Mouse (Mus musculus) inflammation-experienced regulatory T-cells, adult 16 weeks (primary cell): Measurements from ENCODE around the gene Zfp219. TPM values are rescaled to one million over a fixed set of nuclear protein-coding genes. Genes with fewer than 3 reads are reported as not detected.

Source experiments
- polyA plus RNA-seq: library from polyadenylated mRNA; unstranded; fragments of 100-300 nt; shearing (Covaris generic); gene quantifications from one replicate; pipeline ENCODE4 v1.2.1, GENCODE M21; 2017

Zfp219 gene
- 11.7 TPM for polyA plus RNA-seq

GRCm38 (mm10) chr14:52020486-52021137 is at the start of gene Zfp219:
Zfp219 (minus strand) TSS chr14:52020733.

GRCm38 (mm10) chr14:52042359-52042758 is 21.8 kb upstream of the Zfp219 start, which contains the start of gene Olfr221:
Olfr221 (minus strand) TSS chr14:52042459.

GRCm38 (mm10) chr14:52015445-52016100 is 5.0 kb downstream of the Zfp219 start, which contains the start of gene Tmem253:
Tmem253 (plus strand) TSS chr14:52015658.

GRCm38 (mm10) chr14:51984247-51985231 is 36.0 kb downstream of the Zfp219 start, which contains the start of gene Arhgef40:
Arhgef40 (plus strand) TSS chr14:51984719.

Other genes starting within 250 kb of the Zfp219 start
- not detected for gene Ang4, start 247.1 kb downstream of the Zfp219 start, polyA plus RNA-seq
- not detected for gene AY358078, start 220.7 kb downstream of the Zfp219 start, polyA plus RNA-seq
- not detected for gene Ear6, start 167.0 kb downstream of the Zfp219 start, polyA plus RNA-seq
- gene Mettl17, start 135.9 kb downstream of the Zfp219 start, polyA plus RNA-seq, result 110 TPM
- 0.46 TPM for gene Slc39a2, start 127.8 kb downstream of the Zfp219 start, polyA plus RNA-seq
- 47.0 TPM for gene Ndrg2, start 106.6 kb downstream of the Zfp219 start, polyA plus RNA-seq
- gene Tppp2, start 102.3 kb downstream of the Zfp219 start, polyA plus RNA-seq, result not detected
- not detected for gene Rnase13, start 98.0 kb downstream of the Zfp219 start, polyA plus RNA-seq
- 1.3 TPM for gene Arhgef40, start 36.0 kb downstream of the Zfp219 start, polyA plus RNA-seq
- gene Tmem253, start 5.1 kb downstream of the Zfp219 start, polyA plus RNA-seq, result not detected
- 0.18 TPM for gene Olfr221, start 21.7 kb upstream of the Zfp219 start, polyA plus RNA-seq
- gene Hnrnpc, start 83.3 kb upstream of the Zfp219 start, polyA plus RNA-seq, result 513 TPM
- gene Rpgrip1, start 90.0 kb upstream of the Zfp219 start, polyA plus RNA-seq, result 4.7 TPM
- 35.8 TPM for gene Supt16, start 176.7 kb upstream of the Zfp219 start, polyA plus RNA-seq
- gene Chd8, start 237.0 kb upstream of the Zfp219 start, polyA plus RNA-seq, result 47.8 TPM